Mouse (Mus musculus) embryonic facial prominence, embryonic 12.5 days (tissue): ENCODE results near the gene Ndufs2. TPM values are rescaled to one million over a fixed set of nuclear protein-coding genes. Genes with fewer than 3 reads are reported as not detected.

ENCODE experiments used
- ATAC-seq: fragments of 200-750 bp; cut with Nextera tagmentation; 2 replicates; pipeline ENCODE4 v1.8.0; 2017; ENCODE audit not compliant: insufficient number of reproducible peaks, insufficient read depth, low FRiP score, low TSS enrichment
- H3K27ac ChIP-seq: fragments of 300-500 bp; sonication (generic); 2 replicates; pipeline ENCODE4 v1.5.1; 2016; ENCODE audit warnings: mild to moderate bottlenecking
- H3K27me3 ChIP-seq: fragments of 300-500 bp; sonication (generic); 2 replicates; pipeline ENCODE4 v1.6.1; 2016; ENCODE audit warnings: mild to moderate bottlenecking, moderate library complexity
- H3K36me3 ChIP-seq: fragments of 300-500 bp; sonication (generic); 2 replicates; pipeline ENCODE4 v1.6.1; 2016; ENCODE audit warnings: mild to moderate bottlenecking
- H3K4me1 ChIP-seq: fragments of 300-500 bp; sonication (generic); 2 replicates; pipeline ENCODE4 v1.6.1; 2016
- H3K4me2 ChIP-seq: fragments of 300-500 bp; sonication (generic); replicated peaks from 2 replicates; pipeline ENCODE4 v1.6.1; 2016; ENCODE audit warnings: mild to moderate bottlenecking, moderate library complexity
- H3K4me3 ChIP-seq: fragments of 300-500 bp; sonication (generic); 2 replicates; pipeline ENCODE4 v1.5.1; 2016; ENCODE audit warnings: mild to moderate bottlenecking
- H3K9ac ChIP-seq: fragments of 300-500 bp; sonication (generic); 2 replicates; pipeline ENCODE4 v1.6.1; 2016; ENCODE audit warnings: mild to moderate bottlenecking, moderate library complexity
- H3K9me3 ChIP-seq: fragments of 300-500 bp; sonication (generic); 2 replicates; pipeline ENCODE4 v1.6.1; 2016; ENCODE audit warnings: mild to moderate bottlenecking, moderate library complexity
- WGBS: fragments of 180-500 bp; shearing (Covaris S2); methylation state at CpG from one replicate; pipeline ENCODE4 v1.1.7; 2016; 5-methylcytosine and 5-hydroxymethylcytosine counted together
- polyA plus RNA-seq: library from polyadenylated mRNA; unstranded; fragments of >200 nt; fragmentation: Nextera tagmentation; extraction: Ambion mirVana; gene quantifications from 2 replicates; pipeline ENCODE4 v1.2.1, GENCODE M21; 2016

The Ndufs2 gene
- polyA plus RNA-seq, 1 experiment from 2014 or later = 236 TPM

DNA sequence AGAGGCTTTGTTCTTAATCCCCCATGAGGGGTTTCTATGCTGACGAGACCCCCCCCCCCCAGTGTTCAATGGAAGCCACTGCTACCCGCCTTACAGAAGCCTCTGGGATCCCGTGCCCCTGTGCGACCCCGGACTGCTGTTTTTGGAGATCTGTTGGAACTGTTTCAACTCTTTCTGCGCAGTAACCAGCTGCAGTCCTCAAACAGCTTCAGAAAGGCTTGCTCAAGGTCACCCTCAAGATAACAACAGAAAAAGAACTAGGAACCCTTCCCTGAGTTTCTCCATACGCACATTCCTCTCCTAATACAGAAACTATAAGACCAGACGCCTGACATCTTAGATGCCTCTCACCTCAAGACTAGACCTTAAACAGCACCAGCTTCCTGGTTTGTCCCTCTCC, 62.1 kb downstream of the Ndufs2 start:
- H3K27ac ChIP-seq = 0 out of 2 replicates have a peak overlapping the region, but pooled peaks have one; percentile 19

GRCm38 (mm10) chr1:171187851-171188700, 63.1 kb downstream of the Ndufs2 start:
- Histone ChIP-seq H3K9me3 (no peaks in the 10 kb centered on the region), H3K36me3 (no peaks in the 10 kb centered on the region), H3K27me3 (peaks cover 21% of the 10 kb centered on the region), H3K4me1 (peaks cover 24% of the 10 kb centered on the region), H3K9ac (no peak overlapping the region), H3K27ac (no peak overlapping the region), H3K4me2 (no peak overlapping the region), H3K4me3 (no peak overlapping the region)
- 56% methylated on average over 13 of the region's 13 CpGs for WGBS
- ATAC-seq = no peak

More for the DNA sequence above, 62.1 kb downstream of the Ndufs2 start:
- Histone ChIP-seq H3K27me3 (peaks cover 30% of the 10 kb centered on the region), H3K9me3 (no peaks in the 10 kb centered on the region), H3K4me1 (peaks cover 34% of the 10 kb centered on the region), H3K4me3 (no peak overlapping the region), H3K9ac (no peak overlapping the region), H3K4me2 (no peak overlapping the region), H3K36me3 (no peaks in the 10 kb centered on the region)
- 0 out of 2 replicates have a peak, but pooled peaks have one; percentile 25 for ATAC-seq
- 11% methylated on average over 8 of the region's 8 CpGs for whole genome bisulfite sequencing

- Histone ChIP-seq H3K4me3 (no peak overlapping the region), H3K4me2 (no peak overlapping the region), H3K9ac (no peak overlapping the region), H3K4me1 (peaks cover 22% of the 10 kb centered on the region), H3K27ac (no peak overlapping the region), H3K9me3 (no peaks in the 10 kb centered on the region), H3K36me3 (no peaks in the 10 kb centered on the region), H3K27me3 (peaks cover 1% of the 10 kb centered on the region; the same call in 1 of the 2 replicates)
- WGBS = 63% methylated on average over 8 of the region's 8 CpGs
- ATAC-seq = no peak
Observed at GRCm38 (mm10) chr1:171185655-171186054, 65.5 kb downstream of the Ndufs2 start.

Other genes starting within 250 kb of the Ndufs2 start
- 0.13 TPM in 1 of 2 replicates, not detected in the other for gene Fcgr4, start 232.5 kb downstream of the Ndufs2 start, polyA plus RNA-seq
- 6.0 and 6.5 TPM in 2 replicates for gene Fcgr3, start 186.5 kb downstream of the Ndufs2 start, polyA plus RNA-seq
- gene Cfap126, start 137.5 kb downstream of the Ndufs2 start, polyA plus RNA-seq = 1.4 and 1.8 TPM in 2 replicates
- gene Sdhc, start 100.8 kb downstream of the Ndufs2 start, polyA plus RNA-seq = 210 and 216 TPM in 2 replicates
- 4.5 and 4.7 TPM in 2 replicates for gene Mpz, start 100.7 kb downstream of the Ndufs2 start, polyA plus RNA-seq
- gene Pcp4l1, start 55.1 kb downstream of the Ndufs2 start, polyA plus RNA-seq = 9.2 and 9.3 TPM in 2 replicates
- gene Nr1i3, start 37.4 kb downstream of the Ndufs2 start, polyA plus RNA-seq = 0.08 and 0.26 TPM in 2 replicates
- 31.9 and 33.9 TPM in 2 replicates for gene Tomm40l, start 28.9 kb downstream of the Ndufs2 start, polyA plus RNA-seq
- gene Apoa2, start 26.3 kb downstream of the Ndufs2 start, polyA plus RNA-seq = 3.5 and 3.7 TPM in 2 replicates
- gene Fcer1g, start 17.0 kb downstream of the Ndufs2 start, polyA plus RNA-seq = 23.3 and 23.6 TPM in 2 replicates
- 18.2 and 18.6 TPM in 2 replicates for gene Adamts4, start 967 bp downstream of the Ndufs2 start, polyA plus RNA-seq
- gene B4galt3, start 18.9 kb upstream of the Ndufs2 start, polyA plus RNA-seq = 86.0 and 89.3 TPM in 2 replicates
- 75.4 and 79.1 TPM in 2 replicates for gene Ppox, start 29.8 kb upstream of the Ndufs2 start, polyA plus RNA-seq
- 135 and 139 TPM in 2 replicates for gene Usp21, start 36.6 kb upstream of the Ndufs2 start, polyA plus RNA-seq
- 102 and 105 TPM in 2 replicates for gene Ufc1, start 43.6 kb upstream of the Ndufs2 start, polyA plus RNA-seq
- gene Dedd, start 77.8 kb upstream of the Ndufs2 start, polyA plus RNA-seq = 54.5 and 61.8 TPM in 2 replicates
- gene Nit1, start 94.3 kb upstream of the Ndufs2 start, polyA plus RNA-seq = 43.6 and 44.8 TPM in 2 replicates
- gene Pfdn2, start 94.3 kb upstream of the Ndufs2 start, polyA plus RNA-seq = 118 and 127 TPM in 2 replicates
- gene Klhdc9, start 109.4 kb upstream of the Ndufs2 start, polyA plus RNA-seq = 1.0 and 1.8 TPM in 2 replicates
- 7.5 and 8.7 TPM in 2 replicates for gene Nectin4, start 118.7 kb upstream of the Ndufs2 start, polyA plus RNA-seq
- 0.97 and 1.1 TPM in 2 replicates for gene Arhgap30, start 137.6 kb upstream of the Ndufs2 start, polyA plus RNA-seq
- 119 and 125 TPM in 2 replicates for gene Usf1, start 159.9 kb upstream of the Ndufs2 start, polyA plus RNA-seq
- 5.8 and 7.6 TPM in 2 replicates for gene Tstd1, start 167.5 kb upstream of the Ndufs2 start, polyA plus RNA-seq
- gene F11r, start 186.1 kb upstream of the Ndufs2 start, polyA plus RNA-seq = 31.8 and 35.2 TPM in 2 replicates